Mouse (Mus musculus): ENCODE measurements around the gene Ppp3ca. TPM values are rescaled to one million over a fixed set of nuclear protein-coding genes. Genes with fewer than 3 reads are reported as not detected.

The Ppp3ca gene
- 28.1 and 29.4 TPM in 2 replicates for polyA plus RNA-seq (2011; ENCODE audit: insufficient read depth, insufficient read length, low read depth, missing spikeins)

DNA sequence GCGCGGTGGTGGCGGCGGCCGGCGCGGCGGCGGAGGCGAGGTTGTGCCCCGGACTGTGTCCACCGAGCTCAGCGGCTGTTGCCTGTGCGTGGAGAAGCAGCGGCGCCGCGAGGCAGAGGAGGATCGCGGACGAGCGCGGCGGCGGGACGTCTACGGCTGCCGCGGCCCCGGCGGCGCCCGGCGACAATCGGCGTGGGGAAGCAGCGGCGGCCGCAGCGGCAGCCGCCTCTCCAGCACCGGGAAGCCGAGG, at the start of gene Ppp3ca:
Gene Ppp3ca, plus strand, starts transcription at position 15 of the 250 bp plus-strand sequence.
- H3K9ac ChIP-seq (ENCODE audit: low read depth, poor library complexity, severe bottlenecking): peak within 1 kb of the TSS; percentile 74
- H3K27ac ChIP-seq (ENCODE audit: insufficient read depth, low read length): no peak within 1 kb of the TSS
- TF ChIP-seq EP300 (IDR thresholded peaks at IDR 0.05; ENCODE audit: insufficient read depth, low read depth, low read length): no peak
- no peak for TF ChIP-seq POLR2A (IDR thresholded peaks at IDR 0.05; ENCODE audit: insufficient read depth, low read length)
- TF ChIP-seq CTCF (IDR thresholded peaks at IDR 0.05; ENCODE audit: low read depth, low read length): no peak
- H3K36me3 ChIP-seq (ENCODE audit: control insufficient read depth, insufficient read depth, low read length, poor library complexity, severe bottlenecking): no peaks in the 10 kb centered on the region
- no peaks in the 10 kb centered on the region for H3K9me3 ChIP-seq (replicated peaks; ENCODE audit: control insufficient read depth, insufficient read depth, low read length, poor library complexity, severe bottlenecking)
- no peaks in the 10 kb centered on the region for H3K27me3 ChIP-seq (ENCODE audit: control insufficient read depth, insufficient read depth, low read length, poor library complexity, severe bottlenecking)
- peak within 1 kb of the TSS; percentile 82 for H3K4me3 ChIP-seq (ENCODE audit: low read depth, low read length)
- peaks cover under 1% of the 10 kb centered on the region for H3K4me1 ChIP-seq (ENCODE audit: control insufficient read depth, insufficient read depth, low read length)

DNA sequence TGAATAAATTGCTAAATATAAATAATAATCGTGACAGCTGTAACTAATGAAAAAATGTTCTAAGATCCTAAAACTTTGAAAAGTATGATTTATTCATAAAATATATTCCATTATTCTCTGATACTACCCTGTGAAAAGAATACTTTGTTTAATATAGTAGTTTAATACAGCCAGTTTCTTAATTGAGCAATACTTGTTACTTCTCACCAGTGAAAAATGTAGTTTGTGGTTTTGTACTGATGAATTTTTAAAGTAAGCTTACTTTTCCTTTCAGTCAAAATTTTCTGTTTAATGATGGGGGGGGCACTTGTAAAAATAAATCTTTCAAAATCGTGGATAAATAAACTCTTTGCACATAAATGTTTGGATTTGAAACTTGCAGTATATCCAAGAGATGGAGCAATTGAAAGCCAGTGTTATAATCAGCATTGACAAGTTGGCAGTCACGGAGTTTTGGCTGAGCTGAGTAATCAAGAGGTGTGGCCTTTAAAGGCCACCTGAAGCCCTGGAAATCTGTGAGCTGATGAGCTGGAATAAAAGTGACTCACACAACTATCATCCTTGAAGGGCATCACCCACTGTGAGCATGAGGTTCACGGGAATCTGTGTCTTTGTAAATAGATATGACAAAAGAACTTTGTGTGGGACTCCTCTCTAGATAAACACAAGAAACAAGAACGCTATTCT, 29.2 kb upstream of the Ppp3ca start:
- no peak for TF ChIP-seq POLR2A (IDR thresholded peaks at IDR 0.05; ENCODE audit: insufficient read depth, low read length)
- no peak for TF ChIP-seq EP300 (IDR thresholded peaks at IDR 0.05; ENCODE audit: insufficient read depth, low read depth, low read length)
- TF ChIP-seq CTCF (IDR thresholded peaks at IDR 0.05; ENCODE audit: low read depth, low read length): no peak

DNA sequence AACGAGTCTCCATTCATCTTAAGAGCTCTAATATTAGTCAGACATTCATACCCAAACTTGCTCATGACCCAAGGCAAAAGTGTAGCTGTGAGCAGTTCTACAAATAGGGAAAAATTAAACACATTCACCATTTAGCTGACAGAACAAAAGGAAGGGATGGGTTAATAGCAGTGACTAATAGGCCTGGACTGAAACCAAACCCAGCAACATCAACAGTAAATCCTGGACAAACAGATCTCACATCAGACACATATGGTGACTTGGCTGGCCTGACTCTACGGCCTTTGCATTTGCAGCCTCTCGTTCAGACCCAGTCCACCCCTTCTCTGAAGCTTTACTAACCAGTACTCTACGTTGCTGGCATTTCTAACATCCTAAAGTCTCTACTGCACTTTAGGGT, 19.0 kb upstream of the Ppp3ca start:
- Histone ChIP-seq H3K27ac (ENCODE audit: insufficient read depth, low read length) (no peak overlapping the region), H3K4me1 (ENCODE audit: control insufficient read depth, insufficient read depth, low read length) (no peaks in the 10 kb centered on the region), H3K4me3 (ENCODE audit: low read depth, low read length) (no peak overlapping the region), H3K36me3 (ENCODE audit: control insufficient read depth, insufficient read depth, low read length, poor library complexity, severe bottlenecking) (no peaks in the 10 kb centered on the region), H3K27me3 (ENCODE audit: control insufficient read depth, insufficient read depth, low read length, poor library complexity, severe bottlenecking) (no peaks in the 10 kb centered on the region), H3K9me3 (replicated peaks; ENCODE audit: control insufficient read depth, insufficient read depth, low read length, poor library complexity, severe bottlenecking) (no peaks in the 10 kb centered on the region), H3K9ac (ENCODE audit: low read depth, poor library complexity, severe bottlenecking) (no peak overlapping the region)
- TF ChIP-seq CTCF (IDR thresholded peaks at IDR 0.05; ENCODE audit: low read depth, low read length) (no peak), POLR2A (IDR thresholded peaks at IDR 0.05; ENCODE audit: insufficient read depth, low read length) (no peak), EP300 (IDR thresholded peaks at IDR 0.05; ENCODE audit: insufficient read depth, low read depth, low read length) (no peak)

More for the DNA sequence above, 29.2 kb upstream of the Ppp3ca start:
- Histone ChIP-seq H3K36me3 (ENCODE audit: control insufficient read depth, insufficient read depth, low read length, poor library complexity, severe bottlenecking) (no peaks in the 10 kb centered on the region), H3K4me3 (ENCODE audit: low read depth, low read length) (no peak overlapping the region), H3K27ac (ENCODE audit: insufficient read depth, low read length) (no peak overlapping the region), H3K4me1 (ENCODE audit: control insufficient read depth, insufficient read depth, low read length) (no peaks in the 10 kb centered on the region), H3K9ac (ENCODE audit: low read depth, poor library complexity, severe bottlenecking) (no peak overlapping the region), H3K27me3 (ENCODE audit: control insufficient read depth, insufficient read depth, low read length, poor library complexity, severe bottlenecking) (no peaks in the 10 kb centered on the region), H3K9me3 (replicated peaks; ENCODE audit: control insufficient read depth, insufficient read depth, low read length, poor library complexity, severe bottlenecking) (no peaks in the 10 kb centered on the region)

DNA sequence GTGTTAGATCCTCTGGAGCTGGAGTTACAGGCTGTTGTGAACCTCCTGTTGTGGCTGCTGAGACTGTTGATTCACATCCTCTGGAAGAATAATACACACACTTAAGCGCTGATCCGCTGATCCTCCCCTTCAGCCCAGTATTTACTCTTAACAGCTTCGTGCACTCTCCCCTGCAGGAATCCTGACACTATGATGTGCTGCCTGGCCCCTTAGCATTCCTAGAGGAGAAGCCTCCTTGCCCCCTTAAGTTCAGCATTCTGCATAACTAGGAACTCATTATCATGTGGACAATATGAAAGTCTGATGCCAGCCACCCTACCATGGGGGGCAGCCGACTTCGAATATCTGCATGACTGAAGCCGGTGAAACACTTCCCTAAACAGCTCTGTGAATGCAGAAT, 18.4 kb upstream of the Ppp3ca start:
- TF ChIP-seq POLR2A (IDR thresholded peaks at IDR 0.05; ENCODE audit: insufficient read depth, low read length): no peak
- no peak for TF ChIP-seq CTCF (IDR thresholded peaks at IDR 0.05; ENCODE audit: low read depth, low read length)
- no peak for TF ChIP-seq EP300 (IDR thresholded peaks at IDR 0.05; ENCODE audit: insufficient read depth, low read depth, low read length)
- Histone ChIP-seq H3K4me1 (ENCODE audit: control insufficient read depth, insufficient read depth, low read length) (no peaks in the 10 kb centered on the region), H3K9ac (ENCODE audit: low read depth, poor library complexity, severe bottlenecking) (no peak overlapping the region), H3K9me3 (replicated peaks; ENCODE audit: control insufficient read depth, insufficient read depth, low read length, poor library complexity, severe bottlenecking) (no peaks in the 10 kb centered on the region), H3K36me3 (ENCODE audit: control insufficient read depth, insufficient read depth, low read length, poor library complexity, severe bottlenecking) (no peaks in the 10 kb centered on the region), H3K27ac (ENCODE audit: insufficient read depth, low read length) (no peak overlapping the region), H3K27me3 (ENCODE audit: control insufficient read depth, insufficient read depth, low read length, poor library complexity, severe bottlenecking) (no peaks in the 10 kb centered on the region), H3K4me3 (ENCODE audit: low read depth, low read length) (no peak overlapping the region)

DNA sequence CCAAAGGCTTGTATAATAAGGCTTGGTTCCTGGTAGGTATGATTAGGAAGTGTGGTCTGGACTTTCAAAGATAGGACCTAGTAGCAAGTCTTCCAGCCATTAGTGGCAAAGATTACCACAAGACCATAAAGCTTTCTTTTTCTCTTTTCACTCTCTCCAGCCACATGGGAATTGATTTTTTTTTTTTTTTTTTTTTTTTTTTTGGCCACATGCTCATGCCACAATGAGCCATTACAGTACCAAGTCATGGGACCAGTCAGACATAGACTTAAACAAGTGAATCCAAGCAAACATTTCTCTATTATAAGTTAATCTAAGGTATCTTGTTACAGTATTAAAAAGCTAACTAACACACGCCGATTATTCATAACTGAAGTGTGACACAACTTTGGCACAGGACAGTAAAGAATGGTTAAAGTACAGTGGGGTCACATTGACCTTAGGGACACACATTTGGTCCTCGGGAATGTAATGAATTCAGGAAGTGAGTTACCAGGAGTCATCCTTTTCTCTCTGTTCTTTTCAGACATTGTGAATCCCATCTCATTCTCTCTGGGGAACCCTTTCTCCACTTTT, 13.4 kb upstream of the Ppp3ca start:
- Histone ChIP-seq H3K9ac (ENCODE audit: low read depth, poor library complexity, severe bottlenecking) (no peak overlapping the region), H3K27me3 (ENCODE audit: control insufficient read depth, insufficient read depth, low read length, poor library complexity, severe bottlenecking) (no peaks in the 10 kb centered on the region), H3K9me3 (replicated peaks; ENCODE audit: control insufficient read depth, insufficient read depth, low read length, poor library complexity, severe bottlenecking) (no peaks in the 10 kb centered on the region), H3K36me3 (ENCODE audit: control insufficient read depth, insufficient read depth, low read length, poor library complexity, severe bottlenecking) (no peaks in the 10 kb centered on the region), H3K4me3 (ENCODE audit: low read depth, low read length) (no peak overlapping the region), H3K27ac (ENCODE audit: insufficient read depth, low read length) (no peak overlapping the region), H3K4me1 (ENCODE audit: control insufficient read depth, insufficient read depth, low read length) (no peaks in the 10 kb centered on the region)
- no peak for TF ChIP-seq CTCF (IDR thresholded peaks at IDR 0.05; ENCODE audit: low read depth, low read length)
- TF ChIP-seq EP300 (IDR thresholded peaks at IDR 0.05; ENCODE audit: insufficient read depth, low read depth, low read length): no peak
- TF ChIP-seq POLR2A (IDR thresholded peaks at IDR 0.05; ENCODE audit: insufficient read depth, low read length): no peak

DNA sequence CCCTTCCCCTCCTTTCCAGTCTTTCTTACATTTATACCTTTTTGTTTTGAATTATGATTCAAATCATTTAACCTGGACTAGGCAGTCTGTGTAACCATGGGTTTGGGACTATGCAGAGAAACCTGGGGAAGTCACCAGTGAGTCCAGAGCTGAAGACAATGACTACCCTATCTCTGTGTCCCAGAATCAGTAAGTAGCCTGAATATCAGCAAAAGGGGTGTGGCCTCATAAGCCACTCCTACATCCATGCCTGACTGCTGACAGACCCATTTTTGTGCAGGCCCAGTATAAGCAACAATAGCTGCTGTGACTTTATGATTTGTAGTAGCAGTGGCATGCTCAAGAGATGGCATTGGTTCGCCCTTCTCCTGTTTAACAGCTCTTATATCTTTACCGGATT, 11.2 kb upstream of the Ppp3ca start:
- Histone ChIP-seq H3K27ac (ENCODE audit: insufficient read depth, low read length) (no peak overlapping the region), H3K9ac (ENCODE audit: low read depth, poor library complexity, severe bottlenecking) (no peak overlapping the region), H3K4me3 (ENCODE audit: low read depth, low read length) (no peak overlapping the region), H3K4me1 (ENCODE audit: control insufficient read depth, insufficient read depth, low read length) (no peaks in the 10 kb centered on the region), H3K27me3 (ENCODE audit: control insufficient read depth, insufficient read depth, low read length, poor library complexity, severe bottlenecking) (no peaks in the 10 kb centered on the region), H3K36me3 (ENCODE audit: control insufficient read depth, insufficient read depth, low read length, poor library complexity, severe bottlenecking) (no peaks in the 10 kb centered on the region), H3K9me3 (replicated peaks; ENCODE audit: control insufficient read depth, insufficient read depth, low read length, poor library complexity, severe bottlenecking) (no peaks in the 10 kb centered on the region)
- TF ChIP-seq CTCF (IDR thresholded peaks at IDR 0.05; ENCODE audit: low read depth, low read length) (no peak), POLR2A (IDR thresholded peaks at IDR 0.05; ENCODE audit: insufficient read depth, low read length) (no peak), EP300 (IDR thresholded peaks at IDR 0.05; ENCODE audit: insufficient read depth, low read depth, low read length) (no peak)

Measured in ES-Bruce4 (cell line).